Mouse (Mus musculus) telencephalon, adult 2 months (tissue): Measurements from ENCODE around the gene Ebf1.

Experiments
- DNase-seq: peaks from one replicate; pipeline ENCODE4 v3.0.0-alpha.2; 2011; ENCODE audit warnings: low read depth, low spot score

Gene Ebf1

DNA sequence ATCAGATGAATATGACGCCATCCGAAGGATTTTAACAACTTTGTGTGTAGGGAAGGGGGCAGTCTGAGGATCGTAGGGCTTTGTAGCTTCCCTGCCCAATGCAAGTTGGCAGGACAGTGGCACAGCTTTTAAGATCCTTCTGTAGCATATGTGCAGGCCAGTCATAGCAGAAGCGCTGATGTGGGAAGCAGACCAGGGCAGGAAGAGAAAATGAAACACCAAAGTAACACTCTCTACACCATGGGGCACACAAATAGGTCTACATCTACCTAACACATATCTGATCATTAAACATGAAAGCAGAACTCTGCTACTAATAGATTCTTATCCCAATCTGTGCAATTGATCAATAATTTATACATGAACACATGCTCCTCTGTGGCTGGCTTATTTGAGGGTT lies 277.7 kb downstream of the Ebf1 start:
- no peak for DNase-seq

DNA sequence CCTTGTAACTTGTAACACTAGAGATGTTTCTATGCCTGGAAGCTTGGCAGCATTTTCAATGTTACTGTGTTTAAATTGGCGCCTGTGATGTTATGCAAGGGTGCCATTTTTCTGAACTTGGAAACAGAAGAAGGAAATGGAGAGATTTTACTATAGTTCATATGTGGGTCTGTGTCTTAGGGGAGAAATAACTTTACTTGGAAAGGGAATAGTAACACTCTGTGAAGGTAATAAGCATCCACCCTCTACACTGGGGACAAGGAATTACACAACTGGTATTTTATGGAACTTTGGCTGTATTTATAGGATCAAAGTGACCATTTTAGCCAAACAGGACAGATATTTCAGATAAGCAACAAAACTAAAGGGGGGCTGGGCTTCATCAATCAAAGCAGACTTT lies 278.8 kb downstream of the Ebf1 start:
- no peak for DNase-seq

DNA sequence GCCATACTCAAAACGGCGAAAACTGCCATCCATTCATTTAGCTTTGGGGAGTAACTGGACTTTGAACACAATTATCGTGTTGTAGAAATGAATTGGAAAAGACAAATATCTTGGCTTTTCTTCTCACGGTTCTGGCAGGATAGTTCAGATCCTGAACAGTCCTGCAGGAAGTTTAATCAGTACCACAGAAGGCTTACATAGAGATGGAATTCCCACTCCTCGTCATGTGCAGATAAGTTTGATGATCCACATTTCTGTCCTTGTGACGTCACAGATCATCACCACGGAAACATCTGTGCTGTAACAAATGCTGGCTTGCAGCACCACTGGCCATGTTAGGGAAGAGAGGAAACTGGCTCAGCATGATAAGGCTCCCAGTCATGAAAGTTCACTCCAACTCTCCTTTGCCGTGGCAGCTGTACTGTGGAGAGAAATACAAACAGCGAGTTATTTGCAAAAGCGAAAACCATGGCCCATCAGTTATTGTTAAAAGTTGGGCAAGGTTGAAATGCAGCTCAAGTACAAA lies 280.1 kb downstream of the Ebf1 start:
- DNase-seq = no peak

DNA sequence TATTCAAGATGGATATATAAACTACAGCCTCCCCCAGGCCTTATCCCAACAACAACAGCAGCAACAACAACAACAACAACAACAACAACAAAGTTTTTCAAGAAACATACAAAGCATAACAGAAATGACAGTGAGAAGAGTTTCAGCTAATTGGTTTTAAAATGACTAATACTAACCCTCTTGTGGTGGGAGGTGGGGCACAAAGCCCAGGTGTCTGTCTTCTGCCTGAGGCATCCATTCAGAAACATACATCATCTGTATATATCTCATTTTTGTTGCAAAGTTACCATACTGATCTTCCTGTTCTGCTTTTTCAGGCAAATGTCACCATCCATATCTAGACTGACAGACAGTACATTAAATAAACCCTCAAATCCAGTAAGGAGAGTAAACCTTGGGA lies 282.4 kb downstream of the Ebf1 start:
- no peak for DNase-seq

- DNase-seq = no peak
These were observed 282.8 kb downstream of the Ebf1 start for GRCm38 (mm10) chr11:44899965-44900364.

DNA sequence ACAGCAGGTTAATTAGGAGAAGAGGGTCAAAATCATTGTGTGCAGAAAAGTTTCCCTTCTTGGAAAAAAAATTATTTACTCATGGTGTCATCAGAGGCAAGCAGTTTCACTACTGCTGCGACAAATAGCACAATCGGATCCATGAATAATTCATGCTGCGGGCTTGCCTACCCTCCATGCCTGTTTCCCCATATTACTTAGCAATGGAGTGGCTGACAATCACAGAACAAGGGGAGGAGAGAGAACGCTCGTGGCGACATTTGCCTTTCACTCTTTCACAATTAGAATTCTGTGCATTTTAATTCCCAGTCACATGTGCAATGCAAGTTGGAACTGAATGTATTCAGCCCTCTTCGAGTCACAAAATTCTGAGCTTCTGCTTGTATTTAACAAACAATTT lies 283.4 kb downstream of the Ebf1 start:
- DNase-seq = no peak

DNA sequence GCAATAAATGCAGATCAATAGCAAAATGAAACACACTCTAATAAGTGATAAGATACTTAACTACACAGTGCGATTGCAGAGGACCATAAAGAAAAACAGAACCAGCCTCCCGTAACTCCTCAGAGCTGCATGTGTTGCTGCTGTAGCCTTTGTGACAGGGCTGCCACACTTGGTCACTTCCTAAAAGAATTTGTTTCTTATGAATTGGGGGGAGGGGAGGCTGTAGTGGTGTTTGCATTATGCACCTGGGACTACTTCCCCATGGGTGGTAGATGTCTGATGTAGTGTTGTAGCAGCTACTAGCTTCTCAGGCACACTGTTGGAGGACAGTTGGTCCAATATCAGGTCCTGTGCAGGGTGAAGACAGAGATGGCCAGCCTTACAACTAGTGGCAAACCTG lies 284.6 kb downstream of the Ebf1 start:
- no peak for DNase-seq

DNA sequence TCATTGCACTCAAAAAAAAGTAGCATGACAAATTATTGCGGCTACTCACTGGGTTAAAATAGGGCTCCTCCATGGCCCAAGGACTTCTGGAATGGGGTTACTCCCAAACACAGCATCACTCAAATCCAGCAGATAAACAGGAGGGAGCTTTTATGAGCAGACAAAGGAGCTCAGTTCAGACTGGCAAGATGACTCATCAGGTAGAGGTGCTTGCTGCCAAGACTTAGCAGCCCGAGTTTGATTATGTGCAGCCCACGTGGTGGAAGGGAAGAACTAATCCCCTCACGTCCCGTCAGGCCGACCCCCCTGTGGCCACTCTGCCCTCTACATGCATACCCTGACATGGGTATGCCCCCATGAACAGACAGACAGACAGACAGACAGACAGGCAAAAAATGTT lies 285.0 kb downstream of the Ebf1 start:
- DNase-seq = no peak

GRCm38 (mm10) chr11:44904121-44904520 lies 287.0 kb downstream of the Ebf1 start:
- DNase-seq = no peak

- DNase-seq = no peak
These were observed 289.3 kb downstream of the Ebf1 start for GRCm38 (mm10) chr11:44906456-44906855.

DNA sequence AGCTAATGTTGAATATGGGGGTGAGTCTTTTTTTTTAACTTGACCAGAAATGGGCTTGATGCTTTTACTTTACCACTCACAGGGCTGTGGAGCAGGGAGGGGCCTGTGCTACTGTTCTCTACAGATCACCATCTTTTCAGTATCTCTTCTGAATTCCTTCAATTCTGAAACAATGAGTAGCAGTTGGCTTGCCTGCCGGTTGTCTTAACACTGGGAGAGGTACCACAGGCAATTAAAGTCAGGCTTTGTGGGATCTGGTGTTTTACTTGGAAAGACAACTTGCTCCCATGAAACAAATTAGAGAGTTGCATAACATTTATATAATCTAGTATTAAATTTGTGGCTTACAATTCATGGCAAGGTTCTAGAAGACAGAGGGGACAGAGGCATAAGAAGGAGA lies 294.6 kb downstream of the Ebf1 start:
- DNase-seq = no peak

DNA sequence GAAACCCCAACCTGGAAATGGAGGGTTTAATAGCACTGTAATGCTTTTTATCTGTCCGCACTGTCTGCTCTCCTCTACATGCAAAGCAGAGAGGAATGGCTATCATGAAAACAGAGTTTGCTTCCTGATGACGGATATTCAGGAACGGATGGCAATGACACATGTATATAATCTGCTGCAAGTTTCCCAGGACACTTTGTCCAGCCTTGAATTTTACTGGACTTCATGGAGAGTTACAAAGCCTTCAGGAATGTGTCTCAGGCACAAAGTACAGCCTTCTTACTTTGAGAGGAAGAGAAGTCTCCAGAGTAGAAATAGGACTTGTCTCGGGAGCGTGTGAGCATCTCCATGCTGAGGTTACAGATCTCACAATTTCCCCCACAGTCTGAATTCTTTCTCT lies 296.7 kb downstream of the Ebf1 start:
- no peak for DNase-seq

DNA sequence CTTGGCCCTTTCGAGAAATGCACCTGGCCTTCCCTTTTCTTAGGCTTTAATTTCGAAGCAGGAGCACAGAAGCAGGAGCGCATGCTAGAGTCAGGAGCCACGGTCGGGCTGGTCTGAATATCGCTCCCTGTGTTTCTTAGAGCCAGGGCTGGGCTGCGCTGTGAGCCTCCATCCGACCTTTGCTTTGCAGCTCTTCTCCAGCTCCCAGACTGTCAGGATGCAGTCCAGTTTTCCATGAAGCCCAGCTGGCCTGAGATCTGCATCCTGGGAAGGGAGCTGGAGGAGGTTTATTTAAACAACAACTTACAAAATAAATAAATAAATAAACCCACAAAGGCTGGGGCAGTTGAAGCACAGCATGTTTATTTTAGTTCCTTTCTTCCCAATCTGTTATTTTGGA lies 299.9 kb downstream of the Ebf1 start:
- DNase-seq = no peak

DNA sequence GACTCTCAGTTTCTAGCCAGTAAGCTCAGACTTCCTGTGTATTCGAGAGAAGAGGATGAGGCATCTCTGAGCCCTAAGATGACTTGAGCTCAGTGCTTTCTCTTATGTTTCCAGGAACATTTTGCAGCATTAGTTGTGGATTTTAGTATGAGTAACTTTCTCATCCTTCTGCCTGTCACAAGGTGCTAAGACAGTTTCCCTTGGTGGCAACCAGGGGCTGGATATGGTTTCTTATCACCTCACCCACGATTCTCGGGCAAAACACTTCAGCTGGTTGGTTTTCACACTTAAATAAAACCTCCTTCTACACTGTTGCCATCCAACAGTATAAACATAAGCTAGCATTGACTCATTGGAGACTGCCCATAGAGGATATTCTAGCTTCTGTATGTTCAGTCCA lies 306.0 kb downstream of the Ebf1 start:
- DNase-seq = peak; percentile 35

GRCm38 (mm10) chr11:44923868-44924508 lies 306.9 kb downstream of the Ebf1 start:
- DNase-seq = no peak

- no peak for DNase-seq
These were observed 307.8 kb downstream of the Ebf1 start for GRCm38 (mm10) chr11:44924896-44925295.

GRCm38 (mm10) chr11:44925806-44926525 lies 308.8 kb downstream of the Ebf1 start:
- DNase-seq = no peak

DNA sequence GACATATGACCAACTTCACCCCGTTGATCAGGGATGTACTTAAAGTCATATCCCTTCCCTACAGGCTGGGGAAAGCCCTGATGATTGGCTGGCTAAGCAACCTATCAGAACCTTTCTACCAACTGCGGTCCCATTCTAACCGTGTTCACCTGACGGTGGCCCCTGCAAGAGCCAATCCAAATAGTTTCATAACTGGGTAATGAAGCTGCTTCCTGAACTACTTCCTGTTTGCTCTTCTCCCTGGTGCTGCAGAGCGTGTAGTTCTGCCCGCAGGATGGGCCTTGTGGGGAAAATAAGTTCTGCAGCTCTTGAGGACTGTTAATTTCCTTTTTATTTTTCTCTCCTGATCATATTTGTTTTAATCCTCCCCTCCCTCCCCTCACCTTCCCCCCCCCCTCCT lies 311.3 kb downstream of the Ebf1 start:
- DNase-seq = no peak

GRCm38 (mm10) chr11:44932942-44933483 lies 315.9 kb downstream of the Ebf1 start:
- DNase-seq = no peak

DNA sequence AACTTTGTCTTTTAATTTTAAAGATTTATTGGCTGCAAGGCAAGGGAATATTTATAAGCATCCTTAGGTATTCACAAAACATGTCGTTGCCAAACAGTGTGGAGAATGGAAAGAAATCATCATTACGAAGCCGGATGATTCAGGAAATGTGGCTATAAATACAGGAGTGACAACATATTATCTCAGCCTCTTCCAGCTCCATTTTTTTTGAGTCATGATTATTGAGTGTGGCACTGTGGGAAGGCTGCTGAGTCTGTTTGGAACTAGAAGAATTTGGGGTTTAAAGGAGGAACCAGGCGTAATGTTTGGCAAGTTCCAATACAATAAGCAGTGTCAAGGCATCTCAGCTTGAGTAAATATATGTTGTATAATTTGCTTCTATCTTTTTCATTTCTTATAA lies 326.7 kb downstream of the Ebf1 start:
- DNase-seq = no peak

DNA sequence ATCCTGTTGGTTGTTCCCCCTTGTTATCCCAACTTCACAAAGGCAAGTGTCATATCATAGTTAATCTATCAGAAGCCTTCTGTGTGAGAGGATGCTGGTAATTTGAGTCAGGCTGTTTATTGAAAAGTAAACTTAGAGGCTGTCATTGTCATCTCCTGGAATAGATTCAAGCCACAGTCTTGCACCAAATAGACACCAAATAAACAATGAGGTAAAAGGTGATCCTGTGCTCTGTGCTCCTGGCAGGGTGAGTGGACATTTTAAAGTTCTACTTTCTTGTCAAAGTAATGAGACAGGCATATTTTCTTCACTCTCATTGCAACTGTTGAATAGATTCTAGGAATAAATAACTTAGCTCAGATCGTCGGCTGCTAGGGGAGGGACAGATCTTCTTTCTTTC lies 327.3 kb downstream of the Ebf1 start:
- no peak for DNase-seq

DNA sequence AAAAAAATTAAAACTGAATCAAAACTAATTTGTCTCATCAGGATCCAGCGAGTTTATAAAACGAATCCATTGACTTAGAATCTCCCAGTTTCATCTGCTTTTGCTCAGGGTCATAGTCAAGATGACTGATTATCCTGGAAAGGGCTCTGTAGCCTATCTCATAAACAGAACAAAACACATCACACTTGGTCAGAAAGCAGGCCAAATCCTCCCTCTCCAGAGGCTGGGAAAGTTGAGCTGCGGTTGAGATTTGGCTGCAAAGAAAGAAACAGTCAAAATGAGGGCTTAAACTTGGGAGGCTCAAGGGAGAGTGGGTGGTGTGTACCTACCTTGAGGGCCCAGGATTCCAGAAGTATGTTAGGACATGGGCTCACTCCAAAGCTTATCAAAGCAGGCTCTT lies 329.5 kb downstream of the Ebf1 start:
- no peak for DNase-seq

DNA sequence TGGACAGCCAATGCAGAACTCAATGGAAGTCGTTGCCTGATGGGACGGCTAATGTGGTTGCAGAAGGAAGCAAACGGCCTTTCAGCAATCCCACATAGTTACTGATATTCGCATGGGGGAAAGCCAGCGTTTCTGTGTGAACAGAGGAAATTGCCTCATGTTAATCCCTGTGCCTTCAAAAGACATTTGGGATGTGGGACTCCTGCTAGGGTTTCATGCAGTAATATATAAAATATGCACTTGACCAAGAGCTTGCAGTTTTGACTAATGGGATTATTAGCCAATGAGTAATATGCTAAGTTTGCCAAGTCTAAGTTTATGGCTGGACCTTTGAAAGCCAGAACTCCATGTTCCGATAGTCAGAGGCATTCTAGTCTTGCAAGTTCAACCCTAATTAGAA lies 331.4 kb downstream of the Ebf1 start:
- DNase-seq = no peak
